Mouse (Mus musculus): ENCODE data around the gene Slc25a45.

Slc25a45 gene

DNA sequence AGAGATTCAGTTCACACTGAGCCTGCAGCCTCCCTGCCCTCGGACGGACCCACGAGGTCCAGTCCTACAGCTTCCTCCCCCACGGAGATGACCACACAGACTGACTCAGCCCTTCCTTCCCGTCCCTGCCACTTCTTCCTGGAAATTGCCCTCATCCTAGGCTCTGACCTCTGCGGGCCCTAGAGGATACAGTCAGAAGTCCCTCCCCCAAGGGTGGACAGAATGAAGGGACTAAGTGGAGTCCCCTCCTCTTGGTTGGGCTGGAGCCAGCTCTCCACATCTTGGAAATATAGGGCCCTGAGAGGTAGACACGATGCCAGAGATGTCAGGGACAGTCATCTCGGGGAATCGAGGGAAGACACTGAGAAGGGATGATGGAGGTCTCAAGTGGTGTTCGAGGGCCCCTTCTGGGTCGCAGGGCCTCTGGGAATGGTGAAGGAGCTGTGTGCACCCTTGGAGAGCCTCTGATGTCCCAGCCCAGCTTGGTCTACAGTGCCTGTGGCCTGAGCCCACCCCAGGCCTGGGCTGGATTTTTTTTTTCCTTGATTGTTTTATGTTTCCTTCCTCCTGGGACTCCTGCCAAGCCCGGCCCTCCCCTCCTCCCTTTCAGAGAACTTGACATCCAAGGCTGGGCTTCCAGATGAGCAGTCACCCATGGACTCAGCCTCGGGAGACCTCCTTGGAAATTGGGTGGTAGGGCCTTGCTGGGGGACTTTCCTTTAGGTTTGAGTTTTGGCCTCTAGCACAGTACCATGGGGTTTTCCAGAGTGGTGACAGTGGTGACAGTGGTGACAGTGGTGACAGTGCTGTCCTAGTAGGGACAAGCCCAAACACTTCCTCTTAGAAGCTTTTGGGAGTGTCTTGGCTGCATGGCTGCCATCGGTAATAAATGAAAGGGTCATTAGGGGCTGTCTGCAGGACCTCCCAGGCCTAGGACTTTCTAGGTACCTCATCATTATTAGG, 52.3 kb downstream of the Slc25a45 start:
- DNase-seq (ENCODE audit: low spot score), result peak; percentile 61

DNA sequence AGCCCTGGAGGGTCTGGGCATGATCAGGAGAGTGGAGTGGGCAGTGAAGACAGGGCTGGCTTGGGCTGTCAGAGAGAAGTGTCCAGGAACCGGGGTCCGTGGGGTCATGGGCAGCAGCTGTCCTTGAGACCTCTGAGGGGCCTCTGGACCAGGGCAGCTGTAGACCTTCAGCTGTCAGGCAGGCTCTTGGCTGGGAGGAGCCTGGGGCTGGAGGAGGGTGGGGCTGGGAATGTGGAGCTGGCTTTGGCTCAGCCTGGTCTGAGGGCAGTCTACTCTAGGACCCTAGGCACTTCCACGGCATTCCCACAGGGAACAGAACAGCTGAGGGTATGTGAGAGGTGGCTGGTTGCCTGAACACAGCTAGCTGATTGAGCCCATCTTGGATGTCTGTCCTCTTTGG, 57.7 kb downstream of the Slc25a45 start:
- DNase-seq (ENCODE audit: low spot score), result no peak

Measured in ovary, postnatal 14 days (tissue).